Mouse (Mus musculus): ENCODE results near the gene Itgb8. TPM values are rescaled to one million over a fixed set of nuclear protein-coding genes. Genes with fewer than 3 reads are reported as not detected.

The Itgb8 gene
- polyA plus RNA-seq, 1 experiment from 2014 or later, result 3.2 TPM

- Histone ChIP-seq H3K9me3 (no peaks in the 10 kb centered on the region), H3K27ac (no peak overlapping the region), H3K4me3 (replicated peaks) (no peak overlapping the region), H3K27me3 (replicated peaks) (no peaks in the 10 kb centered on the region), H3K4me2 (no peak overlapping the region), H3K36me3 (no peaks in the 10 kb centered on the region), H3K9ac (no peak overlapping the region), H3K4me1 (no peaks in the 10 kb centered on the region)
- no peak for ATAC-seq (ENCODE audit: insufficient read depth, low FRiP score, low read depth)
Observed at GRCm38 (mm10) chr12:119230444-119230843, 8.2 kb downstream of the Itgb8 start.

- H3K9me3 ChIP-seq, result no peaks in the 10 kb centered on the region
- 85% methylated on average over 2 of the region's 2 CpGs for WGBS
- H3K9ac ChIP-seq, result no peak overlapping the region
- H3K4me1 ChIP-seq, result no peaks in the 10 kb centered on the region
- H3K4me2 ChIP-seq, result no peak overlapping the region
- H3K27ac ChIP-seq, result no peak overlapping the region
- H3K27me3 ChIP-seq (replicated peaks), result no peaks in the 10 kb centered on the region
- no peaks in the 10 kb centered on the region for H3K36me3 ChIP-seq
- ATAC-seq (ENCODE audit: insufficient read depth, low FRiP score, low read depth), result no peak
- H3K4me3 ChIP-seq (replicated peaks), result no peak overlapping the region
Observed at GRCm38 (mm10) chr12:119229601-119230000, 9.0 kb downstream of the Itgb8 start.

GRCm38 (mm10) chr12:119227898-119228297, 10.7 kb downstream of the Itgb8 start:
- 74% methylated on average over 1 of the region's 1 CpGs for WGBS
- Histone ChIP-seq H3K4me1 (no peaks in the 10 kb centered on the region), H3K9me3 (no peaks in the 10 kb centered on the region), H3K4me2 (no peak overlapping the region), H3K4me3 (replicated peaks) (no peak overlapping the region), H3K36me3 (no peaks in the 10 kb centered on the region), H3K9ac (no peak overlapping the region), H3K27me3 (replicated peaks) (no peaks in the 10 kb centered on the region), H3K27ac (no peak overlapping the region)
- ATAC-seq (ENCODE audit: insufficient read depth, low FRiP score, low read depth), result 0 out of 2 replicates have a peak, but pooled peaks have one; percentile 53

- Histone ChIP-seq H3K4me1 (no peaks in the 10 kb centered on the region), H3K27me3 (replicated peaks) (no peaks in the 10 kb centered on the region), H3K36me3 (no peaks in the 10 kb centered on the region), H3K9me3 (no peaks in the 10 kb centered on the region), H3K27ac (no peak overlapping the region), H3K9ac (no peak overlapping the region), H3K4me3 (replicated peaks) (no peak overlapping the region), H3K4me2 (no peak overlapping the region)
- ATAC-seq (ENCODE audit: insufficient read depth, low FRiP score, low read depth), result no peak
Observed at GRCm38 (mm10) chr12:119224699-119225098, 13.9 kb downstream of the Itgb8 start.

- 90% methylated on average over 1 of the region's 1 CpGs for WGBS
- no peaks in the 10 kb centered on the region for H3K4me1 ChIP-seq
- H3K9ac ChIP-seq, result no peak overlapping the region
- no peak overlapping the region for H3K4me2 ChIP-seq
- H3K36me3 ChIP-seq, result no peaks in the 10 kb centered on the region
- no peaks in the 10 kb centered on the region for H3K9me3 ChIP-seq
- H3K27me3 ChIP-seq (replicated peaks), result no peaks in the 10 kb centered on the region
- ATAC-seq (ENCODE audit: insufficient read depth, low FRiP score, low read depth), result no peak
- H3K27ac ChIP-seq, result no peak overlapping the region
- H3K4me3 ChIP-seq (replicated peaks), result no peak overlapping the region
Observed at GRCm38 (mm10) chr12:119219409-119219808, 19.2 kb downstream of the Itgb8 start.

GRCm38 (mm10) chr12:119217700-119218265, 20.8 kb downstream of the Itgb8 start:
- Histone ChIP-seq H3K4me1 (no peaks in the 10 kb centered on the region), H3K27ac (no peak overlapping the region), H3K27me3 (replicated peaks) (no peaks in the 10 kb centered on the region), H3K4me2 (no peak overlapping the region), H3K4me3 (replicated peaks) (no peak overlapping the region), H3K9ac (no peak overlapping the region), H3K9me3 (no peaks in the 10 kb centered on the region), H3K36me3 (no peaks in the 10 kb centered on the region)
- no peak for ATAC-seq (ENCODE audit: insufficient read depth, low FRiP score, low read depth)

GRCm38 (mm10) chr12:119215225-119215624, 23.4 kb downstream of the Itgb8 start:
- H3K27me3 ChIP-seq (replicated peaks), result no peaks in the 10 kb centered on the region
- no peaks in the 10 kb centered on the region for H3K4me1 ChIP-seq
- no peak overlapping the region for H3K27ac ChIP-seq
- no peaks in the 10 kb centered on the region for H3K9me3 ChIP-seq
- no peak overlapping the region for H3K9ac ChIP-seq
- H3K4me3 ChIP-seq (replicated peaks), result no peak overlapping the region
- WGBS, result 96% methylated on average over 3 of the region's 3 CpGs
- no peaks in the 10 kb centered on the region for H3K36me3 ChIP-seq
- H3K4me2 ChIP-seq, result no peak overlapping the region
- no peak for ATAC-seq (ENCODE audit: insufficient read depth, low FRiP score, low read depth)

- no peak overlapping the region for H3K4me3 ChIP-seq (replicated peaks)
- 22% methylated on average over 2 of the region's 2 CpGs for WGBS
- H3K27ac ChIP-seq, result no peak overlapping the region
- H3K4me1 ChIP-seq, result no peaks in the 10 kb centered on the region
- H3K9me3 ChIP-seq, result no peaks in the 10 kb centered on the region
- H3K36me3 ChIP-seq, result no peaks in the 10 kb centered on the region
- no peaks in the 10 kb centered on the region for H3K27me3 ChIP-seq (replicated peaks)
- H3K4me2 ChIP-seq, result no peak overlapping the region
- no peak overlapping the region for H3K9ac ChIP-seq
- ATAC-seq (ENCODE audit: insufficient read depth, low FRiP score, low read depth), result no peak
Observed at GRCm38 (mm10) chr12:119211533-119211932, 27.1 kb downstream of the Itgb8 start.

- H3K27ac ChIP-seq, result no peak overlapping the region
- no peak overlapping the region for H3K9ac ChIP-seq
- no peaks in the 10 kb centered on the region for H3K4me1 ChIP-seq
- H3K4me2 ChIP-seq, result no peak overlapping the region
- no peaks in the 10 kb centered on the region for H3K36me3 ChIP-seq
- WGBS, result 76% methylated on average over 2 of the region's 2 CpGs
- H3K27me3 ChIP-seq (replicated peaks), result no peaks in the 10 kb centered on the region
- no peak overlapping the region for H3K4me3 ChIP-seq (replicated peaks)
- ATAC-seq (ENCODE audit: insufficient read depth, low FRiP score, low read depth), result no peak
- no peaks in the 10 kb centered on the region for H3K9me3 ChIP-seq
Observed at GRCm38 (mm10) chr12:119210590-119210989, 28.0 kb downstream of the Itgb8 start.

GRCm38 (mm10) chr12:119210073-119210425, 28.6 kb downstream of the Itgb8 start:
- H3K4me2 ChIP-seq, result no peak overlapping the region
- no peaks in the 10 kb centered on the region for H3K4me1 ChIP-seq
- H3K4me3 ChIP-seq (replicated peaks), result no peak overlapping the region
- no peaks in the 10 kb centered on the region for H3K36me3 ChIP-seq
- no peaks in the 10 kb centered on the region for H3K9me3 ChIP-seq
- H3K27ac ChIP-seq, result no peak overlapping the region
- H3K9ac ChIP-seq, result no peak overlapping the region
- WGBS, result 78% methylated on average over 1 of the region's 1 CpGs
- no peaks in the 10 kb centered on the region for H3K27me3 ChIP-seq (replicated peaks)
- no peak for ATAC-seq (ENCODE audit: insufficient read depth, low FRiP score, low read depth)

GRCm38 (mm10) chr12:119209384-119210072, 29.1 kb downstream of the Itgb8 start:
- no peak overlapping the region for H3K4me3 ChIP-seq (replicated peaks)
- H3K9ac ChIP-seq, result no peak overlapping the region
- no peaks in the 10 kb centered on the region for H3K9me3 ChIP-seq
- H3K36me3 ChIP-seq, result no peaks in the 10 kb centered on the region
- ATAC-seq (ENCODE audit: insufficient read depth, low FRiP score, low read depth), result no peak
- no peaks in the 10 kb centered on the region for H3K4me1 ChIP-seq
- no peak overlapping the region for H3K4me2 ChIP-seq
- WGBS, result 77% methylated on average over 2 of the region's 2 CpGs
- no peak overlapping the region for H3K27ac ChIP-seq
- no peaks in the 10 kb centered on the region for H3K27me3 ChIP-seq (replicated peaks)

- H3K4me2 ChIP-seq, result no peak overlapping the region
- H3K4me3 ChIP-seq (replicated peaks), result no peak overlapping the region
- H3K27me3 ChIP-seq (replicated peaks), result no peaks in the 10 kb centered on the region
- no peaks in the 10 kb centered on the region for H3K4me1 ChIP-seq
- WGBS, result 41% methylated on average over 1 of the region's 1 CpGs
- no peak for ATAC-seq (ENCODE audit: insufficient read depth, low FRiP score, low read depth)
- H3K9me3 ChIP-seq, result no peaks in the 10 kb centered on the region
- no peak overlapping the region for H3K9ac ChIP-seq
- no peak overlapping the region for H3K27ac ChIP-seq
- no peaks in the 10 kb centered on the region for H3K36me3 ChIP-seq
Observed at GRCm38 (mm10) chr12:119207464-119207801, 31.2 kb downstream of the Itgb8 start.
